Mouse (Mus musculus) B cell, adult 2 months (primary cell): Measurements from ENCODE around the gene Rpn2.

Experiments
- DNase-seq, 2 experiments: peaks; one replicate each; pipeline ENCODE4 v3.0.0; 2022

Gene Rpn2

DNA sequence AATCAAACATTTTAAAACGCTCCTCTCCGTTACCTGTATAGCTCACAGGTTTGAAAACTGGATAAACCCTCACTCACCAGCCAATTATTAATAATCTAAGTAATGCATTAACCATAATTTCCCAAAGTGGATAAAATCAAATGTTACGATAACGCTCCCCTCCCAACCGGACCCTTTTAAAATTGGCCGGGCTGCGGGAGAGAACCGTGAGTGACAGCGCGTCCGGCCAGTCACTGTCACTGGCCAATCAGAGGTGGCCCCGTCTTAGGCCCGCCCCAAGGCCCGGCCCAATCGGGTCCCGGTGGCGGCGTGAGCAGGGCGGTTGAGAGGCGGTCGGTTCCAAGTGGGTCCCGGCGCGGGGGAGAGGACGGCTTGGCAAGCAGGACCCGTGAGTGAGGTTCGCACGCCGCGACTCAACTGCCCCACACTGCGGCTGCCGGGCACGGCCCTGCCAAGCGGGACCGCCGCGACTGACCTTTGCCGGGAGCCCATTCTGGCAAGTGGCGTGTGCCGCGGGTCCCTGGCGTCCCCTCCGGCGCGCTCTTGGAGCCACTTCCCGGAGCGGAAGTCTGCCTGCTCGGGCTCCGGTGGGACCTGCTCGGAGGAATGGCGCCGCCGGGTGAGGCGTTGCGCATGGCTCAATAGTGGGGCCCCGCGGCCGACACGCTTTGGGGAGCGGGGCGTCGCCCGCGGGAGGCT, at the start of gene Rpn2:
Gene Rpn2, plus strand, starts transcription at position 301 of the 699 bp plus-strand sequence.
- DNase-seq, result peak; percentile 94 to 95

DNA sequence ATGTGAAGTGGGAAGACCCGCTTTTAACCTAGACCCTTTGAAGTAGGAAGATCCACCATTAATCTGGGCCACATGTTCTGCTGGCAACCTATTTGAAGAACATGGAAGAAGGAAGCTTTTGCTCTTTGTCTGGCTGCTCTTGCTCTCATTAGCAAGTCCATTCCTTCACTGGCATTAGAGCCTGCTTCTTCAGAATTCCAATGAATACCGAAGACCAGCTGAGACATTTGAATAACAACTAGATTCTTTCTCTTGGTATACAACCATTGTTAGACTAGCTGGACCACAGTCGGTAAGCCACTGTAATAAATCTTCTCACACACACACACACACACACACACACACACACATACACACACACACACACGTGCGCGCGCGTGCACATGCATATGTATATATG, 42.9 kb upstream of the Rpn2 start:
- no peak for DNase-seq

DNA sequence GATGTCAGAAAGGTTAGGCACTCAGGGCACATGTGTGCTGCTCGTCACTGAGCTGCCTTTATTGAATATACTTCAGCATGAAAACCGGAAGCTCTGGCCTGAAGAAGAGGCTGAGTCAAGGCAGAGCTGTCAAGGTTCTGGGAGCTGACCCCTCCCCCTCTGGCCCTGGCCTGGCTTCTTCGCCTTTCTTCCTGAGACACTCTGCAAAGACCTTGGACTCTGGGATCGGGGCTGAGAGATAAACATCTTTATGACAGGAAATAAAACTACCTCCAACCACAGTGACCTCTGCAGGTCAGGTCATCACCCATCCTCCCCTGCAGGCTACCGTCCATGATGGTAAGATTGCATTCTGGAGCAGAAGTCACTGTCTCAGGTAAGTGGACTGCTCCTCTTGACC, 33.8 kb upstream of the Rpn2 start:
- DNase-seq, result no peak

DNA sequence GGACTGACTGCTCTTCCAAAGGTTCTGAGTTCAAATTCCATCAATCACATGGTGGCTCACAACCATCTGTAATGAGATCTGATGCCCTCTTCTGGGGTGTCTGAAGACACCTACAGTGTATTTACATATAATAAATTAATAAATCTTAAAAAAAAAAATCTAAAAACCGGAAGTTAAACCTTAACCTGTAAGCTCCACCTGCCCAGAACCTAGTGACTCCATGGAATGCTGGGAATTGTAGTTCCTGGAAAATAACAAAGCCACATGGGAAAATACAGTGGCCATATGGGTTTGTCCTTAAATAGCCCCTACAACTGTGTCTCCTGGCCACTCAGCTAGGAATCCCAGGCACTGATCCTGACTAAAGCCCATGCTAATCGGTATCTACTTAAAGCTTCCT, 33.2 kb upstream of the Rpn2 start:
- DNase-seq, result no peak

DNA sequence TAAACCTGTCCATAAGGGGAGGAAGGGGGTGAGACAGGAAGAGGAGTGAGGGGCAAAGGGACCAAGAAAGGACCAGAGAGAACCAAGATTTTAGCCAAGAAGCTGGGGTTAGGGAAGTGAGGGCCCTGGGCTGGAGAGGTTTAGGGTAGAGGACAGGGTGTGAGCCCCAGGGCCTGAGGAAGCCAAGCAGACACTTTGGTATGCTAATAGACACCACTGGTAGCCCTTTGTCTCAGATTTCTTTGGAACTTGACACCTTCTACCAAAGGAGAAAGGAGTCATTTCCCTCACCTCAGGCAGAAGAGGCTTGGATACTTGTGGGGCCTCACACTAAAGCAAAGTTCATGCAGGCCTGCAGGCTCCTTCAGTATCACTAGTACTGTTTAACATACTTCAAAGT, 30.7 kb upstream of the Rpn2 start:
- no peak for DNase-seq

DNA sequence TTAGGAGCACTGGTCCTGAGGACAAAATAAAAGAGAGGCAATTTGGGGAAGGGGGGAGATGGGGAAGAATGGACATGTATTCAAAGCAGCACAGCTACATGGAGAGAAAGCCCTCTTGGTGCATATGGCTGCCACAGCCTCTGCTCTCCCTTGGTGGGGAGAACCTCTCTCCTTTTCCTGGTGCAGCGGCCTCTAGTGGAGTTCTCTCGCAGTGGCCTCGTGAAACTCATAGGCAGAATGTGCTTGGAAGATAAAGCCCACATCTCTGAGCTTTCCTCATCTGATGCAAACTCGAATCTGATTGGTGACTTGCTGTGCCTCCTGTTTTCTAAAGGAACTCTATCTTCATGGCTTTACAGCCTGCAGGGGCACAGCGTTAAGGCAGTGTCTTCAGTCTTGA, 19.1 kb upstream of the Rpn2 start:
- DNase-seq, result peak; percentile 60 to 63

DNA sequence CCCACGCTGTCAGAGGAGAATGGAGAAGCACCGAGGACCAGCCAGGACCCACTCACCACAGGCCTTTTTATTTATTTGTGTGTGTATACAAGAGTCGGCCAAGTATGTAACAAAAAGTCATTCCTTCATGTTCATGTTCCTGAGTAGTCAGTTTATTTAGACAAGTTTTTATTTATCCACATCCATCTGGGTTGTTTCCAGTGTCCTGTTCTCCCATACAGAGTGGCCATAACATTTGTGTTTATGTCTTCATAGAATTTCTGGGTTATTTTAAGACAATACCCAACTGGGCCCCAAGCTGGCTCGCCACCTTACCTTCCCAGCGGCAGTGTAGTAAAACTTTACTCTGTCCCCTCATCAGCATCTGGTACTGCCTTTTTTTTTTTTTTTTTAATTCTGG, 16.9 kb upstream of the Rpn2 start:
- DNase-seq, result no peak

DNA sequence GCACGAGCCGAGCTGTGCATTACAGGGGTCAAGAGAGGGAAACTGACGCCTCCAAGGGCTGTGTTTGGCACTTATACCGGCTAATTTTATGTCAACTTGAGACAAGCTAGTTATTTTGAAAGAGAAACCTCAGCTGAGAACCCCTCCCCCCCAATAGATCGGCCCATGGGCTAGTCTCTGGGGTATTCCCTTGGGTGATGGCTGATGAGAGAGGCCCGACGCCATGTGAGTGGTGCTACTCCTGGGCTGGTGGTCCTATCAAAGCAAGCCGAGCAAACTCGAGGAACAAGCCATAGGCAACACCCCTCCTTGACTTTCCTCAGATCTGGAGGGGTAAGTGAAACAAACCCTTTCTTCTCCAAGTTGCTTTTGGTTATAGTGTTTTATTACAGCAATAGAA, 16.3 kb upstream of the Rpn2 start:
- DNase-seq, result no peak

DNA sequence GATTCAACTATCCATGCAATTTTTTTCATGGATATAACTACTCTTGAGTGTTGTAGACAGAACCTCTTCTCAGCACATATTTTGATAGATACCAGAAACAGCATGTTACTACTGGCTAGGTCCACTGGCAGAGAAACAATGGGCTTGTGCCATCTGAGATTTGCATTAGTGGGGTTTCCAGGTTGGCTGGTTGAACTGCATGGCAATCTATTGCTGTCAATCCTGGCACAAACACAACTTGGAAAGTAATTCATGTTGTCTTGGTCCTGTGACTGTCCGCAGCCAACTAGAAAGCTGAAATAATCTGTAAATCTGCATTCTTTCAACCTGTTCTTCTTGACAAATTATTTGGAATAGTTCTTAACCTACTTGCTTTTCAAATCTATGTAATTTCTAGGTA, 15.7 kb upstream of the Rpn2 start:
- no peak for DNase-seq

DNA sequence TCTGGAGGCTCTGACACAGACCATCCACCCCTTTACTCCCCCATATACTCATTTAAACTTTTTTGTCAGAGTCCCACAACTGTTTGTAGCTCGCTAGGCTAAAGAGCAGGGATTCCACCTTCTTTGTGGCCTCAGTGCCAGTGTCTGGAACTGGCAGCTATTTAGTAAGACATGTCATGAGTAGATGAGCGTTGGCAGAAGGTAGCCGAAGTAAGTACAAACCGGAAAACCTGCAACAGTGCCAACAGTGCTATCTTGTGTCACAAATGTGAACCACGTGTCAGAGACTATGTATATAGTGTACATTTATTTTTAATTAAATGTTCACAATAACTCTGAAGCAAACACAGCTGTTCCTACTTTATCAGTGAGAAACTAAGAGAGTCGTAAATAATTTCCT, 15.0 kb upstream of the Rpn2 start:
- DNase-seq, result no peak

DNA sequence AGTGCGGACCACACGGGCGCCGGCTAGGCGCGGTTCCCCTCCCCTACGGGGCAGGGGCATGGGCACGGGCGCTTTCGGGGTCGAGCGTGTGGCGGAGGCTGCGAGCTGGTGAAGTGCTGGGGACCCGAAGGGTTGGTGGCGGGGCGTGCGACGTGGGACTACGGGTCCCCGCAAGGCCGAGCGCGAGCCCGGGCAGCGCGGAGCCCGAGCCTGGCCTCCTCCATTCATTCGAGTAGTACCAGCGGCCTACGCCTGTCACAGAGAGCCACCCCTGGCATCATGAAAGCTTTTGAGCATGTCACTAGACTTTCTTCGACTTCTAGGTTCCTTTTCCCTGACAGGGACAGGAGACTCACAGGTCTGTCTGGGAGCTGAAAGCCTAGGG, 591 bp downstream of the Rpn2 start, which contains the start of gene Mroh8:
Gene Mroh8, minus strand, starts transcription at position 134 of the 385 bp plus-strand sequence.
- no peak for DNase-seq

DNA sequence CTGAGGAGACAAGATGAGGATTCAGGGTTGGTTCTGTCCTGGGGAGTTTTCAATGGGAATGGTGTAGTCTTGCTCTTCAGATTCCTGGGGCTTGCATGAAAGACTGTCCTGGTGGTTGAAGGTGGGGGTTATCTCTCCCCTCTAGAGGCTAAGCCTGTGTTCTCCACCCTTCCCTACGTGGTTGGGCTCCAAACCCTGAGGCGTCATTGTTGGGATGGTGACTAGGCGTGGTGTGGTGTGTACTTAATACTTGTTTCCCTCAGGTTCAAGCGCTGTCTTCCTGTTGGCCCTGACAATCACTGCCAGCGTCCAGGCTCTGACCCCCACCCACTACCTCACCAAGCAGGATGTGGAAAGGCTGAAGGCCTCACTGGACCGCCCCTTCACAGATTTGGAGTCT, 4.5 kb downstream of the Rpn2 start:
- no peak for DNase-seq

DNA sequence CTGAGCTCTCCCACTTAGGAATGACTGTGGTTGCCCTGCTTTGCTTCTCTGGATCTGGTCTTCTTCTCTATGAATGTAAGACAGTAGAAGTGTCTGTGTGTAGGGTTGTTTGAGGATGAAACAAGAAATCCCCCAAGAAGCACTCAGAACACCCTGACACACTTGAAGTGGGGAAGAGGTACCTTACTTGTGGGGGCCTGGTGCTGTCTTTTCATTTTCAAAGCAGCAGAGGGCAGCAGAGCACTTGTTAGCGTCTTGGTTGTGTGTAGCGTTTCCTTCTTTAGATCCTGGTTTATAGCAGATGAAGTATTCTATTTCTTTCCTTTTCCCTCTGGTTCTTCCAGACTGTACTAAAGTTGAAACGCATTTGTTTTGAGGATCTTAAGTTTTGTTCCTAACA, 8.7 kb downstream of the Rpn2 start:
- DNase-seq, result peak; percentile 42 to 43

DNA sequence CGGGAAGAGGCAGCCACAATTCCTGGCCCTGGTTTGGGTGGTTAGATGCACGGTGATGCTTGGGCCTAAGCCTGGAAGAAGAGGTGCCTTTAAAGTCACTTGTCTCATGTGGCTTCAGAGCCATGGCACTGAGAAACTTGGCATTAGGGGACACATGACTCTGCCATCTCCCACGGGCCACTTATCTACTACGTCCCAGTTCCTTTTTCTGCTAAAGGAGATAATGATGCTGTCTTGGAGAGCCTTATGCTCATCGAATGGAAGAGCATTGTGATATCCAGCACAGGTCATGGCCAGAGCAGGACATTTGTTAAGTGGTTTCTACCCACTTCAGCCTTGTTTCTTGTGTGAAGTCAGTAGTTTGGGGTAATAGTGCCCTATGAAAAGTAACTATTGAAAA, 10.2 kb downstream of the Rpn2 start:
- DNase-seq, result no peak

DNA sequence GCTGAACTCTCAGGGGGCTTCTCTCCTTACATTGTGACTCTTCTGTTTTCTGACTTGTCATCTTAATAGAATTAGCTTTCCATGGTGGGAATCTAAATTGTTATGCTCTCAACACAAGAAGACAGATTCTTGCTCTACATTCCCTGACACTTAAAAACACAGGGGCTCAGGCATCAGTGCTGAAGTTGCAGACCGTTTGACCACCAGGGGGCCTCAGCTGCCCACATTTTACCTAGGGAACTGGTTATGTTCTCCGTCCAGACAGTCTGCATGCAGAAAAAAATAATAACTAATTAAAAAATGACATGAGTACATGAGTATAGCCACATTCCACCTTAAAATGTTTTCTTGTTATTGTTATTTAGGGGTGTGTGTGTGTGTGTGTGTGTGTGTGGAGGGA, 13.3 kb downstream of the Rpn2 start:
- peak; percentile 78 to 82 for DNase-seq

DNA sequence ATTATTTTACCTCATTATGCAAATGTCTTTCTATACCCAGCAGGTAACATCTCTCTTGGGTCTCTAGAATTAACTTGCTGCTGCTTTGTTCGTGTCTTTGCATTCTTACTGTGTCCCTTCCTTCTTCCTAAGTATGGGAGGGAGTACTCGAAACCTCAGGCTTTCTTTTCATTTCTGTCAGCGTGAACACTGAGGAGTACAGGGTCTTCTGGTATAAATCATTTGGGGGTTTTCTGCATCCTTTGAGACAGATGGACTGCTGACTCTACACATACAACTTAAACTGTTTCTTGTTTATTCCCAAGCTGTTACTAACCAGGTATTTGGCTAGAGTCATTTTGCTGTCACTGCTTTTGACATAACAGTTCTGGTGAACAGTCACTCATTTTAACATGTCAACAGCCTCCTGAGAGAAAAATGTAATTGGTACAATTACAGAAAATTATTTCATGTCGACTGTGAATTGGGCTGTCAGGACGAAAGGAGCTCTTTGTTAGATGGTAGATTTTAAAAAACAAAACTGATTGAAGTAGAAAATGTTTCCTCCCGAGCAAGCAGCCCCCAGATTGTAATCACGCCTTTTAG, 17.4 kb downstream of the Rpn2 start:
- DNase-seq, result no peak

DNA sequence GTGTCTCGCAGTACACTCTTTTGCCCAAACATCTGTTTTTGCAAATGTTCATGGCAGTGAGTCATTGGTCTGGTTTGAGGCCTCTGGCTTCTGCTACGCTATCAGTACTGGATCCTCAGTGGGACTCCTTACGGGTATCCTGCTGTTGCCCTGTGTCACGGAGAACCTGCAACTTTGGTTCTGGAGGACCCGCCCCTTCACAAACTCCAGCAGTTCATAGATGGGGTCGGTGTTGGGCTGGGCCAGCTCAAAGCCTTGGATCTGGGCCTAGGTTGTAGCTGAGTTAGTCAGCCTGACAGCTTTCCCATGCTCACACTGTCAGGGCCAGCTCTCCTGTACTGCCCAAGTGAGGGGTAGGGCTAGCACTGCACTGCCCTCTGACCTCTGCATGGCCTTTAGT, 21.2 kb downstream of the Rpn2 start:
- DNase-seq, result no peak

DNA sequence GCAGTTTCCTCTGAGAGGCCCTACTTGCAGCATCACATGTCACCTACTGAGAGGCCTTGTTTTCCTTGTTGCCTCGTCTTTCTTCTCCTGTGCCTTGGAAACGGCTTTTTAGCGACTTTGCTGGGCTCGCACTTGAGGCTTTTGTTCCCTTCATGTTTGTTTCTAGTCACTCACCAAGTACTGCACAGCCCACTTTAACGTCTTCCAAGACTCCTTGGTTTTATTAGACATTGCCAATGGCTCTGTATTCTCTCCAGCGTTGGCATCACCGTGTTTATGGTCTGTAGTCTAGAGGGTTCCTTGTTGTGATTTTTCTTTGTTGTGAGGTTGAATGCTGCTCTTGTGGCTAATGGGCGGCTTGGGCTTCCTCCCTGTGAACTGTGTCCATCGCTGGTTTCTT, 24.3 kb downstream of the Rpn2 start:
- no peak for DNase-seq

DNA sequence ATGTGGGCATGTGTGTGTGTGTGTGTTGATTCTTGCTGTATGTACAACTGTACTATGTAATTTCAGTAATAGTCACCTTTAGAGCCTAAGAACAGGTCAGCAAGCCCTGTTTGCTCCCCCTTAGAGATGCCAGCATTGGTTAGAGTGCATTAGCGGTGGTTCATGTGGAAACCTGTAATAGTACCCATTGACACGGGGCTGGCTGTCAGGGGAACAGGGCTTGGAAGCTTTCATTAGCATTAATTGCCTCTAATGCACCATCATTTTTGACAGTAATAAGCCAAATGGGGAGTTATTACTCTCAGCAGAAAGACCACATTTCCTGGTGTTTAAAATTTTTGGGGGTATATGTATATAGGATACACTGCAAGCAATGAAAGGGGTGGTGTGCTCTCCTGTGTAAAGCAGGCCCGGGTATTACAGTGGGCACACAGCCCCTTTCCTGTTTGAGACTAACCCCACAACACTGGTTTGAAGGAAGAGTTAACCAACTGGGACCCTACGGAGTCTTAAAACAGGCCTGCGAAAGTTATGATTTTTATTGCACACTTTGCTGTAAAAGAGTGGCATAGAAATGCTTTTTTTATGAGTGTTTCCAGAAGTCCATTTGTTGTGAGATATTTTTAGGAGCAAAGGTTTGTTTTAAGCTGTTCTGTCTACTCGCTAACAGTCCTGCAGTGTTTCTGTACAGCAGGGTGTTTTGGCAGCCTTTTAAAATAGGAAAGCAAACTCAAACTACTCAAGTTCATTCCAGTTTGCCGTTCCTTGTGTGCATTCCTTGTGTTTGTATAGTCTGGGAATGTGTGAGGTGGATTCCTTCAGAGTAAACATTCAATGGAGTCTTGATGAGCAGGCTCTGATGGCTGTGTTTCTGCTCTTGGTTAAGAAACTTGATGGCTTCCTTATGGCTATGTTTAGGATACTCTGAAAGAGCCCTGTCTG, 27.5 kb downstream of the Rpn2 start:
- no peak for DNase-seq

DNA sequence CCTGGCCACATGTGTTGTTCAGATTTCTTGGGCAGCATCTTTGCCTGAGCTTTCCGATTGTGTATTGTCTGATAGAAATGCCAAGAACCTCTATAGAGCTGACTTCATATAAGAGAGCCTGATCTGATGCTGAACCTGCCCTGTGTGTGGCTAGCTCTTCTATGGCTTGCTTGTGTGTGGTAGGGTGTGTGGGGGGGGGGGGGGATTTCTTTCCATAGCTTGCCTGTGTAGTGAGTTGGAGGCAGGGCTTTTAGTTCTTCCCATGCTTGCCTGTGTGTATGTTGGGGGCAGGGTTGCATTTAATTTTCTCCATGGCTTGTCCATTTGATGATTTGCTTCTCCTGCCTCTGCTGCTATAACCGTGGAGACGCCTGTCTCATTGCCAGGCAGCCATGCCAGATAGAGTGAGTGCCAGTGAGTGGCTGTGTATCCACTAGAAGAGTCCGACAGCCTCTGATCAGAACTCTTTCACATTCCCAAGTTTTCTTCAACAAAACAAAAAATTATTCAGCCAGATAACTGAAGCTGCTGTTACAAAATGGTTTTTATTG, 29.0 kb downstream of the Rpn2 start:
- no peak for DNase-seq

DNA sequence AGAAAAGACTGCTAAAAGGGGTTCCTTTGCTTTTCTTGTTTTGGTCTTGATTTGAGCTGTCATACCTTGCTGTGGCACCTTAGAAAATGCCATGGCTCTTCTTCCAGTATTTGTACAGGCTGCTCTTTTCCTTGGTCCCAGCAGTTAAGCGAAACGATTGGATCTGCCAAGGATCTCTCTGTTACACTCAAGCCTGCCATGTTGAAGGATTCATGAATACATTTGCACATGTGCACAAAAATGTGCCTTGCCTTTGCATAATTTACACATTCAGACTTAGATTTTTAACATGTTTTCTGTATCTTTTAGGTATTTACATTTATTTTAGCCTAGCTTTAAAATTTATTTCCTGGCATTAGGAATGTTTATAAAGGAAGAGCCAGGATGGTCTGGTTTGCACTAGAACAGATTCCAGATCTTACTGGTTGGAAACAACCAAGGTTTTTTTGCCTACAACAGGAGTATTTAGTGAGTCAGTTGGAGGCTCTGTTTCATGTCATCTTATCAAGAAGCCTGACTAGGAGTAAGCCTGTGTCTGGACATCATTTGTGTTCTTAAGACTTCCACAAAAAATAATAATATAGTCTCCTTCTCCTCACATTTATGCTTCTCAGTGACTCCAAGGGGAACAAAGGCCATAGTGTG, 29.6 kb downstream of the Rpn2 start:
- no peak for DNase-seq

DNA sequence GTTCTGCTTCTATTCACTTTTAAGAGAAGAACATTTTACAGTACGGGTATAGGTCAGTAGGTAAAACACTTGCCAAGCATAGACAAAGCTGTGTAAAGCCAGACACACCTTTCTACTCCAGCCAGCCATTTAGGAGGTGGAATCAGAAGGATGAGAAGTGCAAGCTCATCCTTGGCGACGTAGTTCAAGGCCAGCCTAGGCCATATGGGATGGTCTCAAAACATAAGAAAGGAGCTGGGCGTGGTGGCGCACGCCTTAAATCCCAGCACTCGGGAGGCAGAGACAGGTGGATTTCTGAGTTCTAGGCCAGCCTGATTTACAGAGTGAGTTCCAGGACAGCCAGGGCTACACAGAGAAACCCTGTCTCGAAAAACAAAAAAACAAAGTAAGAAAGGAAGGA, 30.8 kb downstream of the Rpn2 start:
- DNase-seq, result no peak
